Mouse (Mus musculus) mouse embryonic stem cell (cell line): ENCODE data around the gene Slc25a28.

Experiments used
- in situ Hi-C, 2 experiments: fragments of 300-500 bp; cut with MboI; formaldehyde crosslinking; loops; 1 replicate in 1 of 2; 3 replicates in 1 of 2; pipeline ENCODE4 v1.14.3; 2019 to 2020; ENCODE audit warnings: low sequenced_read_pairs in 2 of 2, low pct_unique_long_range_greater_than_20kb in 1 of 2, mixed read lengths in 1 of 2; ENCODE audit not compliant: unreplicated experiment in 1 of 2

Slc25a28 gene

DNA sequence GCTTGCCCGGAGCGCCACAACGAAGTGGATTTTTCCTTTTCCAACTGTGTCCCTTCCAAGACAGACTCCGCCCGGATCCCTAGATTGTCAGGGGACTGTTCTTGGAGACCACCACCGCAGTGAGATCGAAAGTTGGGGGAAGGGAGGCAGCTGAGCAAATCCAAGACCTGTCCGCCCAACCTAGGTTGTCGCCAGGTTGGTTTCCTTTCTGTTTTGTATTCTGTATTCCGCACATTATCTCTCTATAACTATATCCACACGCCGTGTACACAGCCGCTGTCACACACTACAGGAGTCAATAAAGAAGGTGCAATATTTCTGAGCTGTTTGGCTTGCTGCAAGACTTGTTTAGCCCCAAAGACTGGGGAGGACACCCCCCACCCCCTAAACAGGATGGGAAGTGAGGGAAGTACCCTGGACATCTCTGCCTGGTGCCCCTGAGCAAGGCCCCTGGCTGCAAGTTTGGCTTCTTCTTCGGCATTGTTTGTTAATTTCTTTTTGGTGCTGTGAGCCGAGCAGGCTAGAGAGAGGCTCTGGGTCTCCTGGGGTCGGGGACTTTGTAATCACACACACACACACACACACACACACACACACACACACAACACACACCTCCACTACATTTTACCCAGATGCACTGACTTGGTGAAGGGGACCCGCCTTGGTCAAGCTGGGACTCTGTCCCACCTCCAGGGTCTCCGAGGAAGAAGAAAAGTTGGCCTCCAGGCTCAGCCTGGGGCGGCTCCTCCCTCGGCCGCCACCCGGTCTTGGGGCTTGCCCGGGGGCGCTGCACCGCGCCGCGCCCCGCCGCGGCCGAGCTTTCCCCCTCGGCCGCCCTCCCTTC is 58.9 kb downstream of the Slc25a28 start:
- in situ Hi-C loops = loop anchor here in 1 of 2 experiments (25.0 kb wide), 1 partner anchor 1622 kb away; the partner anchor contains the start of gene Lbx1

- in situ Hi-C loops = loop anchor here in 1 of 2 experiments (25.0 kb wide), 1 partner anchor 1622 kb away; the partner anchor contains the start of gene Lbx1
These were observed 59.6 kb downstream of the Slc25a28 start for GRCm38 (mm10) chr19:43615074-43615445.

DNA sequence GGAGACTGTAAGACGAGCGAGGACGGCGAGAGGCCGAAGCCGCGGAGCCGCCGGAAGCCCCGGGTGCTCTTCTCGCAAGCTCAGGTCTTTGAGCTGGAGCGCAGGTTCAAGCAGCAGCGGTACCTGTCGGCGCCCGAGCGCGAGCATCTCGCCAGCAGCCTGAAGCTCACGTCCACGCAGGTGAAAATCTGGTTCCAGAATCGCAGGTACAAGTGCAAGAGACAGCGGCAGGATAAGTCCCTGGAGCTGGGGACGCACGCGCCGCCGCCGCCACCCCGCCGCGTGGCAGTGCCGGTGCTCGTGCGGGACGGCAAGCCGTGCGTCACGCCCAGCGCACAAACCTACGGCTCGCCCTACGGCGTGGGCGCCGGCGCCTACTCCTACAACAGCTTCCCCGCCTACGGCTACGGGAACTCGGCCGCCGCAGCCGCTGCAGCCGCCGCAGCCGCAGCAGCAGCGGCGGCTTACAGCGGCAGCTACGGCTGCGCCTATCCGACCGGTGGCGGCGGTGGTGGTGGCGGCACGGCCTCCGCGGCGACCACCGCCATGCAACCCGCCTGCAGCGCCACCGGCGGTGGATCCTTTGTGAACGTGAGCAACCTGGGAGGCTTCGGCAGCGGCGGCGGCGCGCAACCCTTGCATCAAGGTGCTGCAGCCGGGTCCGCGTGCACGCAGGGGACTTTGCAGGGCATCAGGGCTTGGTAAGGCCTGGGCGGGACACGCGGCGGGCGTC is 60.2 kb downstream of the Slc25a28 start:
- in situ Hi-C loops = loop anchor here in 1 of 2 experiments (25.0 kb wide), 1 partner anchor 1623 kb away; the partner anchor contains the start of gene Lbx1
